Mouse (Mus musculus): ENCODE measurements at regions not wholly inside any gene's neighbourhood (a gene's known extent, or its start where the extent isn't known, plus 50 kb on each side); places are given as distances from the start of the nearest gene placed in this dataset.

DNA sequence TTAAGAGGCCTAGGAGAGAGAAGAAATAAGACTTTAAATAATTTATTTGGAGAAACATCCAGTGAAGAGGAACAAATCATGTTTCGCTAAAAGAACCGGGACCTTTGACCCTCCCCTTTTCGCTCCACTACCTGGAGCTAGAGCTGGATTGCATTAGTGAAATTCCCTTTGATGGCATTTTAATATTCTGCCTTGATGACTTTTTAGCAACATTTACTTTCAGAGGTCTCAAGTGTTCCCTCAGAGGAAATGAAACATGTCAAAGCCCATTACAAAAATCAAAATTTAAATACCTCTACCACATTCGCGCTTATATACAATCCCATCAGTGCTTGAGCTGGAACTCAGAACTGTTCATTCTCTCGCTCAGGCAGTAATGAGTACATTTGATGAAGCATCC lies 297.0 kb upstream of the Gm10295 start:
- ATAC-seq (ENCODE audit: low TSS enrichment), result no peak

GRCm38 (mm10) chr7:71646944-71647343 lies 295.7 kb upstream of the Gm10295 start:
- ATAC-seq (ENCODE audit: low TSS enrichment), result no peak

DNA sequence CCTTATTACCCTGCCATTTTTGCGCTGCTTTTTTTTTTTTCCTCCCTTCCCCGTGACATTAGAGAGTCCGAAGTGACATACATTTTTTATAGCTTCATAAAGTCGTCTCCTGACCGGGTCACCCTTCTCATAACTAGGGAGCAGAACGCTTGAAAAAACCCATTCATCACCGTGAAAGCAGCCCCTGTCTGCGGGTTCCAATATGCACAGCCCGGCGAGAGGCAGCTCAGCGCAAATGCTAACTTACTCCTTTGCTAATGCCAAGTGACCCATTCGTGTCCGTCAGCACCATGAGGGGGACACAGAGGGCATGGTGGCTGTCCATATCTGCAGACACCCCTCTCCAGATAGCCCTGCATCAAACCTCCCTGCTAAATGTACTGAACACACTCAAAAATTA lies 271.8 kb upstream of the Gm10295 start:
- no peak for ATAC-seq (ENCODE audit: low TSS enrichment)

- ATAC-seq (ENCODE audit: low TSS enrichment), result no peak
Observed at GRCm38 (mm10) chr7:71603159-71603558, 251.9 kb upstream of the Gm10295 start.

- ATAC-seq (ENCODE audit: low TSS enrichment), result no peak
Observed at GRCm38 (mm10) chr7:71596780-71597179, 245.5 kb upstream of the Gm10295 start.

DNA sequence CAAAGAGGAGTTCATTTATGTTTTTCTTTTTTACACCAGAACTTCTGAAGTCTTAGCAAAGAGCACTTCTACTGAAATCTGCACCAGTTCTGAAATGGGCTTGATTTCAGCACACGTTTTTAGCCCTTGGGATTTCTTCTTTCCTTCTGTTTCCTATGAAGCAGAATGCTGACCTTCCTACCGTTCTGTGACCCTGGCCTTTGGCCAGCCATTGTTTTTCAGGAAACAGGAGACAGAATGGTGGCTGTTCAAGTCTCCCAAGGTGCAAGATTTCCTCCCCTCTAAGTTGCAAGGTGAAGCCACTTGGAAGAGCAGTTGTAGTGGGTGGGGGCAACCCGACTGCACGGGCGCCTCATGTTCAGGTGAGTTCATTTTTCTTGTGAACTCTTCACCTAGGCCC lies 236.3 kb upstream of the Gm10295 start:
- no peak for ATAC-seq (ENCODE audit: low TSS enrichment)

DNA sequence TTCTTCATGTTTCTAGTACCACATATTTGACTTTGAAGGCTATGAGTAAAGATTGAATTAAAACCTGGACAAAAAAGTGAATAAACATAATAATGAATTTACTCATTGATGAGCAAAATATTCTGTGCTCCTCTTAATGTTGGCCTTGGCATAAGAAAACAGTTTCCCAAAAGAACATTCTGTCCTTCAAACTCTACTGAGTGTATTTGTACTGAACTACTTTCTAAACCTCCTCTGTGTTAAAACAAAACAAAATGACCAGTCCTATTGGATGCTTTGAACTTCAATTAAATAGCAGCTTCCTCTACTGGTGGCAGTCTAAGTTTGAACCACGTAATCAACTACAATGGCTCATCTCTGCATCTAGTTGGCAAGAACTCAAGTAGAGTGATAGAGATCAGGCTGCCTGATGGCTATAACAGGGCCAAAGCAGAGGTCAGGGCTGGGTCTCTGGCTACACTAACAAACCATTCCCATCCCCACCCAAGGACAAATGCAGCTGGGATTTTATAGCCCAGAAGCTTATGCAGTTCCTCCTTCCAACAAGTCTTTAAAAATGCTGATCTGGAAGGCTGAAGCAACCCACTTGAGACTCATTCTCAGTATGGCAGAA lies 232.3 kb upstream of the Gm10295 start:
- no peak for ATAC-seq (ENCODE audit: low TSS enrichment)

DNA sequence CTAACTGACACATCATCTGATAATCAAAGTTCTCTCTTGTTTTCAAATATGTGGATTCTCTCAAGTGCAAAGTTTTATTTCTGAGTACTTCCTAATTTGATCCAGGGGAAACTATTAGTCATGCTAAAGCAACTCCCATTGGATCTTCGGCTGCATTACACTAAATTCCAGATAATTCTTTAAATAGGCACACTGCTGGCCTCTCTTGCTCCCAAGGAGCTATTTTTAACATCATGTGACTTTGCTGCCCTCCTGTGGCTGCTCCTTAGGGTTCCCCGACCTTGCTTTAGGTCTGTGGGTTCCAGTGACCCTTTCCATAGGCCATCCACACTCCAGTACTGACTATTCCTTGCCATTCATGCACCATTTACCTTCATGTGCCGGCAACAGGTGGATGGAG lies 230.5 kb upstream of the Gm10295 start:
- no peak for ATAC-seq (ENCODE audit: low TSS enrichment)

GRCm38 (mm10) chr7:71560296-71560936 lies 209.1 kb upstream of the Gm10295 start:
- ATAC-seq (ENCODE audit: low TSS enrichment), result no peak

- no peak for ATAC-seq (ENCODE audit: low TSS enrichment)
Observed at GRCm38 (mm10) chr7:71556473-71556872, 205.2 kb upstream of the Gm10295 start.

DNA sequence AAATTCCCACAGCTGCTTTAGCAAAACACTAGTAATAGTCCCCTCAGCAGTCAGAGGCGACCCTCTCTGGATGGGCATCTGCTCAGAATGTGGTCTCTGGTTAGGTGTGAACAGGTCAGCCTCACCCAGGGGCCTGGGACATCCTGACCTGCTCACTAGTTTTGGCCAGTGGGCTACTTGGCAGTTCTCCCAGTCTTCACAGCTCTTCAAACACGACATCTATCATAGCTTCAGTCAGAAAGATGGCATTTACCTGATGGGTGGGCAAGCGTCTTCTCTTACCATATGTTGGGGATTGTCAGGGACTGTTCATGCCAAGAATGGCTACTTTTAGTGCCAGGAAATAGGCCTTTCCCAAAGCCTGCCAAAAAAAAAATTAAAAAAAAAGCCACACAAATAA lies 204.2 kb upstream of the Gm10295 start:
- no peak for ATAC-seq (ENCODE audit: low TSS enrichment)

- no peak for ATAC-seq (ENCODE audit: low TSS enrichment)
Observed at GRCm38 (mm10) chr7:71546606-71547213, 195.4 kb upstream of the Gm10295 start.

DNA sequence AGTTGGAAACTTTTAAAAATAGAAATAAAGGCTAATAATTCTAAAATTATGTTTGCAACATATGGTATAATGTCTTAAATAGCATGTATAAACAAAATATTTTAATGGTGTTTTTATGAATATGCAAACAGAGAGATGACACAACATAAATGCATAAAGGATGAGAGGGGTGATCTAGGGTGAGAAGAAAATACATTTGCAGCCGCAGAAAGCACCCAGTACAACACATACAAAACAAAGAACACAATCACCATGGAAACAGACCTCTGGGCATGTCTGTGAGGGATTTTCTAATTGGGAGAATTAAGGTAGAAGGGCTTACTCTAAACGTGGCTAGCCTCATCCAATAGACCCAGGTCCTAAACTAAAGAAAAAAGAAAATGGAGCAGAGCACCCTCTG lies 190.2 kb upstream of the Gm10295 start:
- no peak for ATAC-seq (ENCODE audit: low TSS enrichment)

GRCm38 (mm10) chr7:71533109-71533508 lies 181.8 kb upstream of the Gm10295 start:
- ATAC-seq (ENCODE audit: low TSS enrichment), result no peak

- ATAC-seq (ENCODE audit: low TSS enrichment), result no peak
Observed at GRCm38 (mm10) chr7:71531496-71531895, 180.2 kb upstream of the Gm10295 start.

- ATAC-seq (ENCODE audit: low TSS enrichment), result no peak
Observed at GRCm38 (mm10) chr7:71530922-71531321, 179.6 kb upstream of the Gm10295 start.

DNA sequence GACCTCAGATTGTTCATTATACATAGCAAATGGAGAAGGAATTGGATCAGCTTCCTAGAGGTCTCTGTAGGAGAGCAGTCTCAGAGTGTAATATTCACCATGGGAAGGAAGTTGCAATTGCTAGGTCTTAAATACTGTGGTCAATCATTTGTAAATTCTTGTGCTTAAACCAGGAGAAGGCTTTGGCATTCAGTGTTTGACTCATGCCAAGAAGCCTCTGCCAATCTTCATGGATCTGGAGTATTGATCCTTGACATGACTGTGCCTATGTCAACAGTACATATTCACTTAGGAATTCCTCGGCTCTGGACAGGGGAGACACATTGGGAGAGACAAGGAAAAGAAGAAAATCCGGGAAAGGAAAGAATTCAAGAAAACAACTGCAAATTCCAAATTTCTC lies 174.9 kb upstream of the Gm10295 start:
- ATAC-seq (ENCODE audit: low TSS enrichment), result no peak

- ATAC-seq (ENCODE audit: low TSS enrichment), result no peak
Observed at GRCm38 (mm10) chr7:71524577-71525126, 173.4 kb upstream of the Gm10295 start.

- peak; percentile 72 for ATAC-seq (ENCODE audit: low TSS enrichment)
Observed at GRCm38 (mm10) chr7:71524119-71524518, 172.8 kb upstream of the Gm10295 start.

GRCm38 (mm10) chr7:71507379-71507778 lies 156.1 kb upstream of the Gm10295 start:
- ATAC-seq (ENCODE audit: low TSS enrichment), result no peak

- no peak for ATAC-seq (ENCODE audit: low TSS enrichment)
Observed at GRCm38 (mm10) chr7:71500719-71501118, 149.4 kb upstream of the Gm10295 start.

GRCm38 (mm10) chr7:71498123-71498522 lies 146.8 kb upstream of the Gm10295 start:
- no peak for ATAC-seq (ENCODE audit: low TSS enrichment)

- ATAC-seq (ENCODE audit: low TSS enrichment), result no peak
Observed at GRCm38 (mm10) chr7:71491128-71491527, 139.8 kb upstream of the Gm10295 start.
